Mouse (Mus musculus) neutrophil, adult 83 days (primary cell): ENCODE measurements around the gene Cenpw. TPM values are rescaled to one million over a fixed set of nuclear protein-coding genes. Genes with fewer than 3 reads are reported as not detected.

Source experiments
- total RNA-seq, 2 experiments: library from RNA; stranded (reverse); gene quantifications; one replicate each; pipeline ENCODE4 v1.2.4; 2023

The Cenpw gene
- 1 to 10 TPM; 3.7 to 4.6 TPM for total RNA-seq

DNA sequence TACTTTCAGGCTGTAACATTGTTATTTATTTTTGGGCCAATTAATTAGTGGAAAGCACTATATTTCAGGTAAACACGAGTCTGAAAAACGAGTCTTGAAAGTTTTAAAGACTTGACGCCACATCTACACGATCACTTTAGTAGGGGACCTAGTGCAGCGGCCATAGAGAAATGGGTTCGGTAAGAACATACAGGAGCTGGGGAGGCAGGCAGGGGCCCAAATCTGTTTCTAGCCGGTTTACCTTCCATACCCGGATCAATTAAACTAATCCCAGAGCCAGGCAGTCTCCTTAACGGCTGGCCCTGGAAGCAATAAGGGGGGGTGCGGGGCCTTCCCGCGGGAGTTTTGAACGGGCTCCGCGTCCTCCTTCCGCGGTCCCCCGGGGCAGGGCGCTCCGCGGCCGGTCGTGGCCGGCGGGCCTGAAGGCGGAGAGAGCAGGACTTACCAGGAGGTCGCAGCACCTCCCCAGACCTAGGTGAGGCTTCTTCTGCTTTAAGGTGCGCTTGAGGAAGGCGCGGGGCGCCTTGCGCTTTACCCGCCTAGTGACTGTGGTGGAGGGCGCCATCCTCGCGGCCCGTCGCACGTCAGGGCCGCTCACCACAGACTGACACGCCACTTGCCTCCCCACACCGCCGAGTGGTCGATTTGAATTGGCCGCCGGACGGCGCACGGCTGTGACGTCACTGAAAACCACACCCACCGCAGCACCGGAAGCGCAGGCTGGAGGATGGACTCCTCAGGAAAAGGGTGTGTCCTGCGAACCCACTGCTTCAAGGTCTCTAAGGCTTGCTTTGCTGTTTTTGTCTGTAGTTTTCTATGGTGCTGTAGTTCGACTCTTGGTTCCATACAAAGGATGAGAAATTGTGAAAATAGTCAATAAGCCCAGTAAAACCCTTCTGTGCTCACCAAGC, at the start of gene Cenpw:
Gene Cenpw, minus strand, starts transcription at position 645 of the 911 bp plus-strand sequence.

